Mouse (Mus musculus) liver, embryonic 13.5 days (tissue): ENCODE results near the gene Pou2f2. TPM values are rescaled to one million over a fixed set of nuclear protein-coding genes. Genes with fewer than 3 reads are reported as not detected.

Experiments used
- ATAC-seq: fragments of 200-750 bp; cut with Nextera tagmentation; 2 replicates; pipeline ENCODE4 v1.8.0; 2017; ENCODE audit warnings: low read depth, mild to moderate bottlenecking, moderate number of reproducible peaks, moderate library complexity
- DNase-seq: peaks from one replicate; pipeline ENCODE4 v3.0.0; 2022
- H3K27ac ChIP-seq: fragments of 300-500 bp; sonication (generic); 2 replicates; pipeline ENCODE4 v1.5.1; 2015; ENCODE audit warnings: moderate library complexity, mild to moderate bottlenecking, inconsistent platforms
- H3K27me3 ChIP-seq: fragments of 300-500 bp; sonication (generic); 2 replicates; pipeline ENCODE4 v1.6.1; 2015; ENCODE audit warnings: mild to moderate bottlenecking, inconsistent platforms
- H3K36me3 ChIP-seq: fragments of 300-500 bp; sonication (generic); 2 replicates; pipeline ENCODE4 v1.6.1; 2015; ENCODE audit warnings: mild to moderate bottlenecking, inconsistent platforms
- H3K4me1 ChIP-seq: fragments of 300-500 bp; sonication (generic); replicated peaks from 2 replicates; pipeline ENCODE4 v1.6.1; 2015; ENCODE audit warnings: inconsistent platforms
- H3K4me2 ChIP-seq: fragments of 300-500 bp; sonication (generic); 2 replicates; pipeline ENCODE4 v1.6.1; 2015; ENCODE audit warnings: inconsistent platforms, mild to moderate bottlenecking, moderate library complexity
- H3K4me3 ChIP-seq: fragments of 300-500 bp; sonication (generic); replicated peaks from 2 replicates; pipeline ENCODE4 v1.5.1; 2015; ENCODE audit warnings: mild to moderate bottlenecking, inconsistent platforms
- H3K9ac ChIP-seq: fragments of 300-500 bp; sonication (generic); 2 replicates; pipeline ENCODE4 v1.6.1; 2015; ENCODE audit warnings: mild to moderate bottlenecking, inconsistent platforms
- H3K9me3 ChIP-seq: fragments of 300-500 bp; sonication (generic); replicated peaks from 2 replicates; pipeline ENCODE4 v1.6.1; 2016; ENCODE audit warnings: inconsistent platforms
- WGBS: fragments of 180-500 bp; shearing (Covaris S2); methylation state at CpG from one replicate; pipeline ENCODE4 v1.1.7; 2015; ENCODE audit not compliant: insufficient replicate concordance; 5-methylcytosine and 5-hydroxymethylcytosine counted together
- polyA plus RNA-seq: library from polyadenylated mRNA; unstranded; fragments of >200 nt; fragmentation: Nextera tagmentation; extraction: Ambion mirVana; gene quantifications from 2 replicates; pipeline ENCODE4 v1.2.1, GENCODE M21; 2015

Pou2f2 gene
- polyA plus RNA-seq, 1 experiment from 2014 or later, result 1.5 TPM

DNA sequence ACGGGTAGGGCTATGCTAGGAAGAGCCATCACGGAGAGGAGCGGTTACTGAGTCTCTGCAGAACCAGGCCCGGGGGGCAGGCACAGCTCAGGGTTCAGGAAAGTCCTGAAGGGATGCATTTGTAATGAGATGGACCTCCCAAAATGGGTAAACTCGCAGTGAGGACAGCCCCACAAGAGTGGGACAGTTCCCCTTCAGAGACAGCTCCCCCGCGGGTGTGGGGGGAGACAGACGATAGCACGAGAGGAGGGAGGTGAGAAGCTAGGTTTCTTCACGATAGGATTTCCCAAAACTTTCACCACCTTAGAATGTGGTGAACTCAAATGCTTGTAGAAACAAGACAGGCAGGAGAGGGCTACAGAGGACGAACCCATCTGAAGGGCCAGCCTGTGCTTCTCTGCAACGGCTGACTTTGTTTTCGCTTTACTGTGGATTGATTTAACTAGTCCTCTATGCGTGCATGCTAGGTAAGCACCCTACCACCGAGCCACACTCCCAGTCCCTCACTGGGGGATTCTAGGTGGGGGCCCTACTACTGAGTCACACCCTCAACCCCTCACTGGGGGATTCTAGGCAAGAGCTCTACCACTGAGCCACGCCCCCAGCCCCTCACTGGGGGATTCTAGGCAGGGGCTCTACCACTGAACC lies 66.4 kb downstream of the Pou2f2 start:
- Histone ChIP-seq H3K4me3 (no peak overlapping the region), H3K9ac (no peak overlapping the region), H3K27me3 (0 out of 2 replicates have a peak, but pooled peaks cover 7% of the 10 kb centered on the region), H3K36me3 (no peaks in the 10 kb centered on the region), H3K4me1 (no peaks in the 10 kb centered on the region), H3K4me2 (no peak overlapping the region), H3K27ac (no peak overlapping the region), H3K9me3 (no peaks in the 10 kb centered on the region)
- DNase-seq (no peak), ATAC-seq (no peak)
- 69% methylated on average over 16 of the region's 16 CpGs for WGBS

DNA sequence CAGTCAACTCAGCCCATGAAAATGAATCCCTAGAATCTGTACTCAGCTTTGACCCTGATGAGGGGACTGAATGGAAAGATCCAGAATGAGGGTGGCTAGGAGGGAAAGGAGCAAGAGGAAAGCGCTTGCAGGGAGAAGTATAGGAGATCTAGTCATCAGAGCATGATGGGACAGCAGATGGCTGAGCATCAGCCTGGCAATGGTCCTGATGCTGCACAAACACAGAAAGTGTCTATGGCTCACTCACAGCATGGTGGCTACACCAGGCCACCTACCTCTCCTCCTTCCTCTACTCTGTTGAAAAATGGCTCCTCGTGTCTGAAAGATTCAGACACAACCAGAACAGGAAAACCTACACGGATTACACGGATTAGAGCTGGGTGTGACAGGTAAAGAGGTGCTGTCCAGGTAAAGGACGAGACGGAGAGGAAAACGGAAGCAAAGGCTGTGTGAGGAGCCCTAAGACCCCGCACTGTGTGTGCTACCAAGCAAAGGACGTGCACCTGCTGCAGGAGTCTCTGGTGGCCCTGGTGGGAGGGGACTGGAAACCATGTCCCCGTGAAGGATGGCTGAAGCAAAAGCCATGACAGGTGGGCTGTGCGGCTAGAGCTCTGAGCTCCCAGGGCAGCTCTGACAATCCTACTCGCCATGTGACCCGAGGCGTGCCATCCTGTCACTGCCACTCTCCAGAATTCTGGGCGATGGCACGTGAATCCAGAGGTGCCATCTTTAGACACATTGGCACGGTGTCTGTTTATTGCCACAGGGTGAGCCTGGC lies 67.2 kb downstream of the Pou2f2 start:
- WGBS, result 72% methylated on average over 17 of the region's 17 CpGs
- Histone ChIP-seq H3K4me2 (no peak overlapping the region), H3K9ac (no peak overlapping the region), H3K4me1 (no peaks in the 10 kb centered on the region; the same call in 1 of the 2 replicates), H3K27ac (no peak overlapping the region), H3K9me3 (no peaks in the 10 kb centered on the region), H3K36me3 (no peaks in the 10 kb centered on the region), H3K4me3 (no peak overlapping the region), H3K27me3 (0 out of 2 replicates have a peak, but pooled peaks cover 7% of the 10 kb centered on the region)
- DNase-seq (no peak), ATAC-seq (no peak)

DNA sequence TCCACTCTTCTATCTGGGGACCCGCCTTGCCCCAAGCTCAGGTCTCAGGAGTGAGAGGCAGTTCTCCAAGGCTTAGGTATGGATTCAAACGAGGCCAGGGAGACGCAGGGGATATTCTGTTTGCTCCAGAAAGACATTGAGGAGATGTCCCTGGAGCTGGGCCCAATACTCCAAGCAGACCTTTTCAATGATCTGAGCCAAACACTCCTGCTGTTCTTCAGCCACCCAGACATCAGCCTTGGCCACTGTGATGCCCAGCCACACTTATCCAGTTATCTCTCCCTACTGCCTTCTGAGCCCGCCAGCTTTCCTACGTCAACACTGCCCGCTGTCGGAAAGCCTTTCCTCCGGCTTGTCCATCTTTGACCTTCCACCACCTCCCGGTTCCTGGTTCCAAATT lies 69.2 kb downstream of the Pou2f2 start:
- H3K36me3 ChIP-seq, result no peaks in the 10 kb centered on the region
- H3K4me3 ChIP-seq, result no peak overlapping the region
- no peak for ATAC-seq
- no peak overlapping the region for H3K9ac ChIP-seq
- H3K9me3 ChIP-seq, result no peaks in the 10 kb centered on the region
- peaks cover 6% of the 10 kb centered on the region; the same call in 1 of the 2 replicates for H3K4me1 ChIP-seq
- no peak overlapping the region for H3K4me2 ChIP-seq
- no peak overlapping the region for H3K27ac ChIP-seq
- DNase-seq, result no peak
- 0 out of 2 replicates have a peak, but pooled peaks cover 5% of the 10 kb centered on the region for H3K27me3 ChIP-seq
- WGBS, result 76% methylated on average over 9 of the region's 9 CpGs

DNA sequence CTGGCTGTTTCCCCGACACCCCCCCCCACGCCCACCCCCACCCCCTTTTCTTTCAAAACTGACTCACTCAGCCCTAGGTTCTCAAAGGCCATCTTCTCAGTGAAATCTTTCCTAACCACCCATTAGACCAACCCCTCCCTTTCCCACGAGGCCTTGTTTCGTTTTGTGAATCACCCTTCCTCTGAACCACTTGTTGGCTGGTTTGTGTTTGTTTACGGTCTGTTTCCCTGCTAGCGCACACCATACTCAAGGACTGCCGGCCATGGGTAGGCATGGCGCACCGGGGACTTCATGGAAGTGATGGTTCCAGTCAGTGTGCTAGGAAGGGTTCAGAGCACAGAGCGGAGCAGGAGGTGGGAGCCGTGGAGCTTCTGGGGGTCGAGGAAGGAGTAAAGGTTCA lies 70.2 kb downstream of the Pou2f2 start:
- 70% methylated on average over 12 of the region's 12 CpGs for WGBS
- DNase-seq (no peak), ATAC-seq (no peak)
- H3K9ac ChIP-seq, result no peak overlapping the region
- no peak overlapping the region for H3K27ac ChIP-seq
- no peaks in the 10 kb centered on the region for H3K36me3 ChIP-seq
- 0 out of 2 replicates have a peak, but pooled peaks cover 4% of the 10 kb centered on the region for H3K27me3 ChIP-seq
- H3K4me3 ChIP-seq, result no peak overlapping the region
- H3K9me3 ChIP-seq, result no peaks in the 10 kb centered on the region
- peaks cover 6% of the 10 kb centered on the region; the same call in 1 of the 2 replicates for H3K4me1 ChIP-seq
- H3K4me2 ChIP-seq, result no peak overlapping the region

DNA sequence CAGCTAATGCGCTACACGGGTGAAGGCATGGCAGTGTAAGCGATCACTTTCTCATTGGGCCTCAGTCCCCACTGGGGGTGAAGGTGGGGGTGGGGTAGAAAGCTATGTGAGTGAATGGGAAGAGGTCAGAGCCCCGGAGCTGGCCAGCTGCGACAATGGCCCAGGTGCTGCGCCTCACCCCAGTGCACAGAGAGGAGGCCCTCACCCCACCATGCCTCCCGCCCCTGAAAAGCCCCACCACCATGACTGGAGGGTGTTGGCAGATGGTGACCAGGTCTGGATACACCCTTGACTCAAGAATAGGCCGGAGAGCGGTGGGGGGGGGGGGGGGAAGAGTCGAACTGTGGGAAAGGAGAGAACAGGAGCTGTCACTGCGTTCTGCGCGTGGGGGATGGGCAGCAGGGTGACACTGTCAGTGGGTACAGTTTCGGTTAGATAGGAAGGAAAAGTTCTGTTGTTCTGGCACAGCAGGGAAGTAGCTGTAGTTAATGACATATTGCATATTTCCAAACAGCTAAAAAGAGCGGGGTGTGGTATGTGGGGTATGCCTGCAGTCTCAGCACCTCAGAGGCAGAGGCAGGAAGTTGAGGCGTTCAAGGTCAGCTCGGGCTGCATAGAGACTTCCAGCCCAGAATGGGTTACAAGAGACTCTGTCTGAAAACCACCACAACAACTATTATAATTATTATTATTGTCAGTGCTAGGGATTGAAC lies 72.6 kb downstream of the Pou2f2 start:
- DNase-seq (no peak), ATAC-seq (no peak)
- Histone ChIP-seq H3K4me1 (peaks cover 6% of the 10 kb centered on the region; the same call in 1 of the 2 replicates), H3K27ac (no peak overlapping the region), H3K9me3 (no peaks in the 10 kb centered on the region), H3K9ac (no peak overlapping the region), H3K36me3 (no peaks in the 10 kb centered on the region), H3K4me2 (no peak overlapping the region), H3K27me3 (no peaks in the 10 kb centered on the region), H3K4me3 (no peak overlapping the region)
- WGBS, result 43% methylated on average over 17 of the region's 17 CpGs

DNA sequence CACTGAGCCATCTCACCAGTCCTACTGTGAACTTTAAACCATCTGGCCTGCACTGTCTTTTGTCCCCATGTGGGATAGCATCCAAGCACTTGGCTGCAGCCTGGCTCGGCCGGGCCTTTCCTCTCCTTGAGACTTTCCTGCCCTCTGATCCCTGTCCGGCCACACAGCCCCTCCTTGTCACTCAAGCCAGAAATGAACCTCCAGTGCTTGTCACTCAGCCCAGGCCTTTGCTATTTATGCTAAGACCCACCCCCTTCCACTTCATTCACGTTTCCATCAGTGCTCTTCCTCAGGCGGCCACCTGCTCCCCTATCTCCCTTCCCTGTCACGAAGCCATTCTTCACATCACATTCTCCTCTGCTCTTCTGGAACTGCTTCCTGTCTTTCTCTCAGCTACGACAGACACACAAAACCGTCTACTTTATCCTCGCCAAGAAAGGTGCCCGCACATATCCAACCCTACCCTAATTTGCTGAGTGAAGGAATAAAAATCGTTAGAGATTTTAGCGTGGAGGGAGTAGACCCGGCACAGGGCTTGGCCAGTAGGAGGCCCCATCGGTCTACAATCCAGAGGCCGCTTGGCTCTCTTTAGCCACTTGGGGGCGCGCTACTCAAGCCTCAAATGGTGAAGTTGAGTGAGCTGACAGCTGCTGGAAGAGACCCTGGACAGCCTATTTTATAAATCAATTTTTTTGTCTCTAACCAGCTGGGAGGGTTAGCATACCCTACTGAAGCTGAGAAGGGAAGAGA lies 73.9 kb downstream of the Pou2f2 start:
- Histone ChIP-seq H3K27ac (no peak overlapping the region), H3K9ac (no peak overlapping the region), H3K9me3 (no peaks in the 10 kb centered on the region), H3K4me2 (no peak overlapping the region), H3K36me3 (no peaks in the 10 kb centered on the region), H3K4me1 (peaks cover 6% of the 10 kb centered on the region; the same call in 1 of the 2 replicates), H3K27me3 (no peaks in the 10 kb centered on the region), H3K4me3 (no peak overlapping the region)
- ATAC-seq, result peak; percentile 31; the same call in 1 of the 2 replicates
- peak; percentile 59 for DNase-seq
- WGBS, result 20% methylated on average over 17 of the region's 17 CpGs

DNA sequence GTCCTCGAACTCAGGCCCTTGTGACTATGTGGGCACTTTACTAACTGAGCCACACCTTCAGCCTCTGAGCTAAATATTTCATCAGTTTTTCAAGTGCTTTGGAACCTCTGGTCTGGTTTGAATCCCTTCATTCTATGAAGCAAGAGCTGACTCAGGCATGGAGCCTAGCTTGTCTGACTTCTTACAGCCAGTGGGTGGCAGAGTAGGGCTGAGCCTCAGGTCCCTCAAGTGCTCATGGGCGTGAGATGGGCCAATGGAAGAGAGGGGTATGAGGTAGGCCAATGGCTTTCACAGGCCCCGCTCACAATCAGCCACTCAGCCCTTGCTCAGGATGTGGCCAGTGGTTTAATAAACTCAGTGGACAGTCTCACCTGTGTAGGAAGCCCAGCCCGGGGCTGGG lies 79.9 kb downstream of the Pou2f2 start:
- H3K27ac ChIP-seq, result no peak overlapping the region

DNA sequence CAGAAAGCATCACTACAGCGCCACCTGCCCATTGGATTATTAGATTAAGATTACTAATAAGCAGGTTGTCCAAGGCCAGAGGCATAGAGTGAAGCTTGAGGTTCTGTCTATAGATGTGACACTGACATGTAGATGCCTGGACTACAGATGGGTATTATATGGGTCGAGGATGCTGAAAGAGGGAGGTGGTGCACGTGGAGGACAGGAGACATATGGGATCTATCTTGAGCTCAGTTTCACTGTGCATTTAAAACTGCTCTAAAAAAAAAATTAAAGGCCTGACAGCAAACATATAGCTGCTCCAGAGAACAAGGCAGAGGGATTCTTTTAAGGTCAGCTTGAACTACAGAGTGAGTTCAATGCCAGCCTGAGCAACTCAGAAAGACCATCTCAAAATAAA lies 81.4 kb downstream of the Pou2f2 start:
- Histone ChIP-seq H3K4me2 (no peak overlapping the region), H3K27me3 (no peaks in the 10 kb centered on the region), H3K27ac (no peak overlapping the region), H3K4me1 (no peaks in the 10 kb centered on the region), H3K9me3 (no peaks in the 10 kb centered on the region), H3K4me3 (no peak overlapping the region), H3K36me3 (no peaks in the 10 kb centered on the region), H3K9ac (no peak overlapping the region)
- ATAC-seq (no peak), DNase-seq (no peak)
- WGBS, result 62% methylated on average over 3 of the region's 3 CpGs

More for the DNA sequence above, 79.9 kb downstream of the Pou2f2 start:
- ATAC-seq (no peak), DNase-seq (no peak)
- WGBS, result 45% methylated on average over 4 of the region's 4 CpGs
- Histone ChIP-seq H3K4me1 (no peaks in the 10 kb centered on the region), H3K4me3 (no peak overlapping the region), H3K4me2 (no peak overlapping the region), H3K9me3 (no peaks in the 10 kb centered on the region), H3K36me3 (no peaks in the 10 kb centered on the region), H3K9ac (no peak overlapping the region), H3K27me3 (no peaks in the 10 kb centered on the region)

DNA sequence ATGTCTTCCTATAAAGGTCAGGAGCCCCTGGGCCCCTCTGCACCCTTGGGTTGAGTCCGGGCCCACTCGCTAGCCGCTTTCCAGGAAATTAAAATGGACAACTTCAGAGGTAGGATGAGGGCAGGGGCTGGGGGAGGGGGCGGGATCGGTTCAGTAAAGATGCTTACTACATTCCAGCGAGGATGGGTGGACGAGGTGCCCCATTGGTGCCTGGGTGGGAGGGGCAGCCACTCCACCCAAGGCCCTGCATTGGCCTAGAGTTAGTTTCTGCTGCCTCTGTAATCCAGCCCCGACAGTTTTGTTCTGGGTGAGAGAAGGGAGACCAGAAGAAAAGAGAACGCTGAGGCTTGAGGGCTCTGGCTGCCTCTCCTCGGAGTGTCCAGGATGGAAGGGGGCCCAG lies 89.7 kb downstream of the Pou2f2 start:
- WGBS, result 42% methylated on average over 10 of the region's 10 CpGs
- DNase-seq (no peak), ATAC-seq (no peak)
- Histone ChIP-seq H3K4me3 (no peak overlapping the region), H3K4me2 (no peak overlapping the region), H3K9ac (no peak overlapping the region), H3K4me1 (peaks cover 22% of the 10 kb centered on the region), H3K9me3 (no peaks in the 10 kb centered on the region), H3K27me3 (peaks cover 10% of the 10 kb centered on the region), H3K27ac (no peak overlapping the region), H3K36me3 (no peaks in the 10 kb centered on the region; the same call in none of the 2 replicates)

DNA sequence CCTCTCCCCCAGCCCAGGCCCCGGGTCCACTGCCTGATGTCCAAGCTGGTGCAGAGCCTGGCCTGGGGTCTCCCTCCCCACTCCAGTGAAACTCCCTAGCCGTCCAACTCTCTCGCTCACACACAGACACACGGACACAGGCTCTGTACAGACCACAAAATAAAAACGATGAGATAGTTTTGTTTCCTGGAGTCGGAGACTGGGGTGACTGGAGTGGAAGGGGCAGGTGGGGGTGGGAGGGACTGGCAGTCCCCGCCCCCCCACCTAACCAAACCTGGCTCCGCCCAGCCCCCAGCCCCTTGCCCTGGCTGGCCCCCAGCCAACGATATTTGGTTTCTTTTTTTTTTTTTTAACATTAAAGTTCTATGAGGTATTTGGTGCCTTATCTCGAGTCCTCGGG lies 90.6 kb downstream of the Pou2f2 start:
- H3K27me3 ChIP-seq, result peaks cover 10% of the 10 kb centered on the region
- H3K4me3 ChIP-seq, result no peak overlapping the region
- ATAC-seq (0 out of 2 replicates have a peak, but pooled peaks have one; percentile 39), DNase-seq (no peak)
- peak overlapping the region; percentile 43 for H3K9ac ChIP-seq
- no peaks in the 10 kb centered on the region for H3K9me3 ChIP-seq
- H3K4me2 ChIP-seq, result peak overlapping the region; percentile 26
- WGBS, result 20% methylated on average over 11 of the region's 11 CpGs
- peaks cover 31% of the 10 kb centered on the region for H3K4me1 ChIP-seq
- H3K36me3 ChIP-seq, result peaks cover 7% of the 10 kb centered on the region
- H3K27ac ChIP-seq, result no peak overlapping the region

DNA sequence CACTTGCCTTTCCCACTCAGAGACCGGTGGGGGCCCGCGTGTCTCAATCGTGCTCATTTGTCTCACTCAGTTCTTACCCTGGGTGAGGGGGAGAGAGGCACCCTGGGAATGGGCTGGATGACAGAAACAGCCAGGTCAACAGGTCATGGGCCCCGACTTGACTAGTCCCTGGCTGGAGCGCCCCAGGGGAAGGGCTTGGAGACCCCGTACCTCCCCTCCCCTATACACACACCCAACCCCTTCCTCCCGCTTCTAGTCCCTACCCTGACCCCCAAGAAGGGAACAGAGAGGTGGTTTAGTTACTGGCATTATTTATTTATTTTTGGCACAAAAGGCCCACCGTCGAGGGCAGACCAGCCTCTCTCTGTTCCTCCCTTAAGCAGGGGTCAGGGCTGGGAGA lies 91.0 kb downstream of the Pou2f2 start:
- WGBS, result 17% methylated on average over 10 of the region's 10 CpGs
- Histone ChIP-seq H3K4me3 (no peak overlapping the region), H3K4me1 (peaks cover 36% of the 10 kb centered on the region), H3K36me3 (peaks cover 11% of the 10 kb centered on the region), H3K9me3 (no peaks in the 10 kb centered on the region), H3K9ac (peak overlapping the region; percentile 43), H3K27ac (no peak overlapping the region), H3K4me2 (peak overlapping the region; percentile 26), H3K27me3 (peaks cover 10% of the 10 kb centered on the region)
- ATAC-seq (no peak), DNase-seq (no peak)
